Mouse (Mus musculus): ENCODE results near the gene Exoc4. TPM values are rescaled to one million over a fixed set of nuclear protein-coding genes. Genes with fewer than 3 reads are reported as not detected.

Gene Exoc4
- polyA plus RNA-seq, 1 experiment from 2014 or later: 11.7 TPM

- WGBS: 89% methylated on average over 4 of the region's 4 CpGs
These were observed 359.6 kb downstream of the Exoc4 start for GRCm38 (mm10) chr6:33608469-33608868.

GRCm38 (mm10) chr6:33613978-33614377 lies 365.1 kb downstream of the Exoc4 start:
- H3K36me3 ChIP-seq (ENCODE audit: insufficient read depth, low read length): no peaks in the 10 kb centered on the region
- TF ChIP-seq EP300 (IDR thresholded peaks at IDR 0.05) (no peak), CTCF (IDR thresholded peaks at IDR 0.05) (no peak)
- no peaks in the 10 kb centered on the region for H3K27me3 ChIP-seq (replicated peaks; ENCODE audit: insufficient read depth, low read length)
- 38% methylated on average over 1 of the region's 1 CpGs for WGBS
- no peak overlapping the region for H3K4me2 ChIP-seq (replicated peaks; ENCODE audit: low read depth, low read length)
- no peak for ATAC-seq
- no peak overlapping the region for H3K27ac ChIP-seq (ENCODE audit: low read length)
- H3K9me3 ChIP-seq (ENCODE audit: low read length): no peaks in the 10 kb centered on the region
- no peak overlapping the region for H3K4me3 ChIP-seq (ENCODE audit: low read depth, low read length)
- DNase-seq (ENCODE audit: low spot score): no peak
- no peaks in the 10 kb centered on the region for H3K4me1 ChIP-seq (ENCODE audit: insufficient read depth, low read depth, low read length)
- no peak overlapping the region for H3K9ac ChIP-seq (replicated peaks; ENCODE audit: low read depth)

More at GRCm38 (mm10) chr6:33608469-33608868, 359.6 kb downstream of the Exoc4 start:
- Histone ChIP-seq H3K27me3 (replicated peaks; ENCODE audit: insufficient read depth, low read length) (no peaks in the 10 kb centered on the region), H3K4me1 (ENCODE audit: insufficient read depth, low read depth, low read length) (no peaks in the 10 kb centered on the region), H3K36me3 (ENCODE audit: insufficient read depth, low read length) (no peaks in the 10 kb centered on the region), H3K9me3 (ENCODE audit: low read length) (no peaks in the 10 kb centered on the region), H3K9ac (replicated peaks; ENCODE audit: low read depth) (no peak overlapping the region), H3K4me3 (ENCODE audit: low read depth, low read length) (no peak overlapping the region), H3K27ac (ENCODE audit: low read length) (no peak overlapping the region), H3K4me2 (replicated peaks; ENCODE audit: low read depth, low read length) (no peak overlapping the region)
- DNase-seq (ENCODE audit: low spot score) (no peak), ATAC-seq (no peak)
- no peak for TF ChIP-seq EP300 (IDR thresholded peaks at IDR 0.05)
- no peak for TF ChIP-seq CTCF (IDR thresholded peaks at IDR 0.05)

DNA sequence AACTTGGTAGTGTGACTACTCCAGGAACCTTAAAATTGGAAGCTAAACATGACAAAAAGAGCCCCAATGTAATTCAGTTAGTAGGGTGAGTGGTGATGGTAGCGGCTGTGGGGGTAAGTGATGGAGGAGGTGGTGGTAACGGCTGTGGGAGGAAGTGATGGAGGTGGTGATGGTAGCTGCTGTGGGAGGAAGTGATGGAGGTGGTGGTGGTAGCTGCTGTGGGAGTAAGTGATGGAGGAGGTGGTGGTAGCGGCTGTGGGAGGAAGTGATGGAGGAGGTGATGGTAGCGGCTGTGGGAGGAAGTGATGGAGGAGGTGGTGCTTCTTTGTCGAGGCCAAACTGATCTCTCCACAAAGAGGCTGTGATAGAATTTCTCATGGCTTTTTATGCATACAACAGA lies 369.7 kb downstream of the Exoc4 start:
- H3K9me3 ChIP-seq (ENCODE audit: low read length): no peaks in the 10 kb centered on the region
- no peaks in the 10 kb centered on the region for H3K36me3 ChIP-seq (ENCODE audit: insufficient read depth, low read length)
- H3K9ac ChIP-seq (replicated peaks; ENCODE audit: low read depth): no peak overlapping the region
- no peaks in the 10 kb centered on the region for H3K27me3 ChIP-seq (replicated peaks; ENCODE audit: insufficient read depth, low read length)
- TF ChIP-seq EP300 (IDR thresholded peaks at IDR 0.05): no peak
- no peak for TF ChIP-seq CTCF (IDR thresholded peaks at IDR 0.05)
- H3K4me3 ChIP-seq (ENCODE audit: low read depth, low read length): no peak overlapping the region
- H3K4me2 ChIP-seq (replicated peaks; ENCODE audit: low read depth, low read length): no peak overlapping the region
- WGBS: 63% methylated on average over 5 of the region's 5 CpGs
- DNase-seq (ENCODE audit: low spot score) (no peak), ATAC-seq (no peak)
- no peaks in the 10 kb centered on the region for H3K4me1 ChIP-seq (ENCODE audit: insufficient read depth, low read depth, low read length)
- no peak overlapping the region for H3K27ac ChIP-seq (ENCODE audit: low read length)

- H3K27ac ChIP-seq (ENCODE audit: low read length): no peak overlapping the region
- H3K4me1 ChIP-seq (ENCODE audit: insufficient read depth, low read depth, low read length): no peaks in the 10 kb centered on the region
- H3K36me3 ChIP-seq (ENCODE audit: insufficient read depth, low read length): no peaks in the 10 kb centered on the region
- no peak overlapping the region for H3K4me3 ChIP-seq (ENCODE audit: low read depth, low read length)
- no peak overlapping the region for H3K9ac ChIP-seq (replicated peaks; ENCODE audit: low read depth)
- TF ChIP-seq CTCF (IDR thresholded peaks at IDR 0.05) (no peak), EP300 (IDR thresholded peaks at IDR 0.05) (no peak)
- 55% methylated on average over 1 of the region's 1 CpGs for WGBS
- ATAC-seq (no peak), DNase-seq (ENCODE audit: low spot score) (no peak)
- H3K27me3 ChIP-seq (replicated peaks; ENCODE audit: insufficient read depth, low read length): no peaks in the 10 kb centered on the region
- no peaks in the 10 kb centered on the region for H3K9me3 ChIP-seq (ENCODE audit: low read length)
- H3K4me2 ChIP-seq (replicated peaks; ENCODE audit: low read depth, low read length): no peak overlapping the region
These were observed 371.8 kb downstream of the Exoc4 start for GRCm38 (mm10) chr6:33620701-33621100.

GRCm38 (mm10) chr6:33625931-33626330 lies 377.0 kb downstream of the Exoc4 start:
- no peaks in the 10 kb centered on the region for H3K36me3 ChIP-seq (ENCODE audit: insufficient read depth, low read length)
- DNase-seq (ENCODE audit: low spot score): no peak

DNA sequence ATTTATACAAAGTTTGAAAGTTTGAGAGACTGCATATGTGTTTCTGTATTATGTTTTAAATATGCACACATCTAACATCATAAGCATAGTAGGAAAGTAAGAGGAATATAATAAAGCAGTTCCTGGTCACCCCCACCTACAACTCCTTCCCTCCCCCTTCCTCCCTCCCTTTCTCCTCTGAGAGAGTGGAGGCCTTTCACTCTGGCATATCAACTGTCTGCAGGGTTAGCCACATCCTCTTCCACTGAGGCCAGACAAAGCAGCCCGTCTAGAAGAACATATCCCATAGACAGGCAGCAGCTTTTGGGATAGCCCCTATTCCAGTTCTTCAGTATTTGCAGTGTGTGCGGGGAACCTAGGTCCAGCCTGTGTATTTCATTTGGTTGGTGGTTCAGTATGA lies 382.2 kb downstream of the Exoc4 start:
- ATAC-seq (no peak), DNase-seq (ENCODE audit: low spot score) (no peak)
- H3K9me3 ChIP-seq (ENCODE audit: low read length): no peaks in the 10 kb centered on the region
- no peak overlapping the region for H3K4me3 ChIP-seq (ENCODE audit: low read depth, low read length)
- H3K9ac ChIP-seq (replicated peaks; ENCODE audit: low read depth): no peak overlapping the region
- 94% methylated on average over 2 of the region's 2 CpGs for WGBS
- no peak overlapping the region for H3K27ac ChIP-seq (ENCODE audit: low read length)
- H3K4me2 ChIP-seq (replicated peaks; ENCODE audit: low read depth, low read length): no peak overlapping the region
- H3K4me1 ChIP-seq (ENCODE audit: insufficient read depth, low read depth, low read length): no peaks in the 10 kb centered on the region
- no peak for TF ChIP-seq EP300 (IDR thresholded peaks at IDR 0.05)
- no peak for TF ChIP-seq CTCF (IDR thresholded peaks at IDR 0.05)
- no peaks in the 10 kb centered on the region for H3K27me3 ChIP-seq (replicated peaks; ENCODE audit: insufficient read depth, low read length)
- H3K36me3 ChIP-seq (ENCODE audit: insufficient read depth, low read length): no peaks in the 10 kb centered on the region

More at GRCm38 (mm10) chr6:33625931-33626330, 377.0 kb downstream of the Exoc4 start:
- H3K27ac ChIP-seq (ENCODE audit: low read length): no peak overlapping the region
- H3K4me1 ChIP-seq (ENCODE audit: insufficient read depth, low read depth, low read length): no peaks in the 10 kb centered on the region
- H3K9me3 ChIP-seq (ENCODE audit: low read length): no peaks in the 10 kb centered on the region
- no peak for ATAC-seq
- no peak overlapping the region for H3K4me2 ChIP-seq (replicated peaks; ENCODE audit: low read depth, low read length)
- no peak for TF ChIP-seq EP300 (IDR thresholded peaks at IDR 0.05)
- TF ChIP-seq CTCF (IDR thresholded peaks at IDR 0.05): no peak
- H3K4me3 ChIP-seq (ENCODE audit: low read depth, low read length): no peak overlapping the region
- no peaks in the 10 kb centered on the region for H3K27me3 ChIP-seq (replicated peaks; ENCODE audit: insufficient read depth, low read length)
- no peak overlapping the region for H3K9ac ChIP-seq (replicated peaks; ENCODE audit: low read depth)

DNA sequence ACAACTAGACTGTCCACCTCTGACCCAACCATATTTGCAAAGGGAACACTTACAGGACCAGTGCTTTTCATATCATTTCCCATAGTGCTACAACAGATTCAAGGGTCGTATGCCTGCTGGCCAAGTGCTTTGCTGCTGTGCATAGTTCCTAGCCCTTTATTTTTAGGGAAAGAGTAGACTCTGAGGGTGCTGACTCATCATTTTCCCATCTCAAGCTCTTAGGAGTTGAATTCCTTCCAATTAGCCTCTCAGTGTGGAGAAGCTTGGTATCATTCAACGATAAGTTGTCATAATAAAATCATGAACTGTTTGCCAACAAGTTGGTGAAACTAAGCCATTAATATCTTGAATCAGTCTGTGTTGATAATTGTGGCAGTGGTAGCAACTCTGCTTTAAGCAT lies 388.3 kb downstream of the Exoc4 start:
- TF ChIP-seq CTCF (IDR thresholded peaks at IDR 0.05): no peak
- TF ChIP-seq EP300 (IDR thresholded peaks at IDR 0.05): no peak
- no peak for DNase-seq (ENCODE audit: low spot score)
- H3K4me2 ChIP-seq (replicated peaks; ENCODE audit: low read depth, low read length): no peak overlapping the region
- H3K4me1 ChIP-seq (ENCODE audit: insufficient read depth, low read depth, low read length): no peaks in the 10 kb centered on the region
- no peak overlapping the region for H3K27ac ChIP-seq (ENCODE audit: low read length)
- no peak overlapping the region for H3K4me3 ChIP-seq (ENCODE audit: low read depth, low read length)
- H3K36me3 ChIP-seq (ENCODE audit: insufficient read depth, low read length): no peaks in the 10 kb centered on the region
- ATAC-seq: no peak
- H3K27me3 ChIP-seq (replicated peaks; ENCODE audit: insufficient read depth, low read length): no peaks in the 10 kb centered on the region
- WGBS: 45% methylated on average over 2 of the region's 2 CpGs
- no peaks in the 10 kb centered on the region for H3K9me3 ChIP-seq (ENCODE audit: low read length)
- no peak overlapping the region for H3K9ac ChIP-seq (replicated peaks; ENCODE audit: low read depth)

Data from lung, postnatal 0 days (tissue).